Mouse (Mus musculus): ENCODE measurements around the gene Lin7a.

Lin7a gene

GRCm38 (mm10) chr10:107271321-107272130, at the start of gene Lin7a:
Lin7a (plus strand) TSS chr10:107271686.
- peak in 1 of 2 experiments; percentile 17 for DNase-seq (ENCODE audit: low spot score in 2 of 2)

DNA sequence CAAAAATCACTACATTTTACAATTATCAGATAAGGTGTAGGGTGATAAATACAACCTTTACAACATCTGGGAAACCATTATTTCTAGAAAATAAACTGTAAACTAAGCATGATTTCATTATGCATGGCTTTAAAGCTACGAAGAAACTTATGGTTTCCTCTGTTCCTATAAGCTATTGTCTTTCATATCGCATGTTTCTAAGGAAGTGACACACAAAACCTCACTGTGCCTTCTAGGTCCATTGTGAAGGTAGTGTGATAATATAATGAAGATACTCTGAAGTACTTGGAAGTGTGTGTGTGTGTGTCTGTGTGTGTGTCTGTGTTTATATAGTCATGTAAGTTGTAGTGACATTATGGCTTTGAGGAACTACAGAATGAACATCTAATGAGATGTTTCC, 49.8 kb upstream of the Lin7a start:
- no peak for DNase-seq (ENCODE audit: low spot score in 2 of 2)

- no peak for DNase-seq (ENCODE audit: low spot score in 2 of 2)
Measured at GRCm38 (mm10) chr10:107222406-107223185, 48.9 kb upstream of the Lin7a start.

DNA sequence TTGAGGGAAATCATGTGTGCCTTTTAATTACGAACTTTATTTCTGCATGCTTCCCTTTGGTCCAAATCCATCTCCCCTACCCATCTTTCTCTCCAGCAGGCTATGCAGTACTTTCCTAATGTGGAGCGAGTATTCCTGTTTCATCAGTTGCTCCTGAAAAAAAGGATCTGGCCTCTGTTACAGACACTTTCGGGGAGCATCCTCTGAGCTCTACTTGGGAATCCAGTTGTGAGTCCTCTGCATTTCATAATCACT, 48.4 kb upstream of the Lin7a start:
- no peak for DNase-seq (ENCODE audit: low spot score in 2 of 2)

- no peak for DNase-seq (ENCODE audit: low spot score in 2 of 2)
Measured at GRCm38 (mm10) chr10:107223821-107224220, 47.7 kb upstream of the Lin7a start.

DNA sequence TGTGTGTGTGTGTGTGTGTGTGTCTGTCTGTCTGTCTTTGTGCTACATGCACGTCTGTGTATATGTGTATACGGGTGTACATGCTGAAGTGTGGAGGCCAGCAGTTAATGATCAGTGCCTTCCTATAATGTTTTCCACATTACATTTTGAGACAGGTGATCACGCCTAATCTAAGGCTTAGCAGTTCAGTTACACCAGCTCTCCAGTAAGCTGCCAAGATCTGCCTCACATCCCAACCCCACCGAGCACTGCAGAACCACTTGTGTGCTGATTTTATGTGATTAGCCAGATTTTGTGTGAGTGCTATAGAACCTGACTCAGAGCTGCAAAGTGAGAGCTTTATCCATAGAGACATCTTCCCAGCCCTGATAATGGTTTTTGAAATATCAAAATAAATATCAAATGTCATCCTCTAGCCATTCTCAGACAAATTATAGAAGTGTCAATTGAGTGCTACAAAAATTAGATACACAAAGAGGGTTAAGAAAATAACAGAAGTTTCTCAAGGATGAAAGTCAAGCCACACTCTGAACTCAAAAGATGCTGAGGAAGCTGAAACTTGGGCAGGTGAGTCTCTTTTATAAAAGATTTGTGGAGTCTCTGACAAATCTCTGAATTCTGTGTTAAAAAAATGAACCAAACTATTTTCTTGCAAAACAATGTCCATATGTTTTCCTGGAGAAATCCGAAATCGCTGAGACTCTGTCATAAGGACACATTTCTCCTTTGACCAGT, 46.7 kb upstream of the Lin7a start:
- no peak for DNase-seq (ENCODE audit: low spot score in 2 of 2)

GRCm38 (mm10) chr10:107225331-107225835, 46.1 kb upstream of the Lin7a start:
- DNase-seq (ENCODE audit: low spot score in 2 of 2): no peak

DNA sequence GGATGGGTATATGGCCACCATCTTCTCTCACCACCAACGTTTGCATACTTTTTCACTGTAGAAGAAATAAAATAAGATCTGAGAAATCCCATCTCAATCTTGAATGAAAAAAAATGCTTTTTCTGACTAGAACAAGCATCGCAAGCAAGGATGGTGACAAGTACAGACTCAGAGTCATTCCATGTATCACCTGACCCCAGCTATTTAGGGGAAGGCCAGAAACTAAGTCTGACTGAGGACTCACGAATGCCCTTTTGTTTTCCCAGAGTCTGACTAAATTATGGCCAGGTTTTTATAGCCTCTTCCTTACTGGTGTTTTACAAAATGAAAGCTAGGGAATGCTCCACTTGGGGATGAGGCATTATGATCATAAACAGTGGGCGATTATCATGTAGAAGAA, 45.6 kb upstream of the Lin7a start:
- no peak for DNase-seq (ENCODE audit: low spot score in 2 of 2)

GRCm38 (mm10) chr10:107227901-107228300, 43.6 kb upstream of the Lin7a start:
- DNase-seq (ENCODE audit: low spot score in 2 of 2): no peak

DNA sequence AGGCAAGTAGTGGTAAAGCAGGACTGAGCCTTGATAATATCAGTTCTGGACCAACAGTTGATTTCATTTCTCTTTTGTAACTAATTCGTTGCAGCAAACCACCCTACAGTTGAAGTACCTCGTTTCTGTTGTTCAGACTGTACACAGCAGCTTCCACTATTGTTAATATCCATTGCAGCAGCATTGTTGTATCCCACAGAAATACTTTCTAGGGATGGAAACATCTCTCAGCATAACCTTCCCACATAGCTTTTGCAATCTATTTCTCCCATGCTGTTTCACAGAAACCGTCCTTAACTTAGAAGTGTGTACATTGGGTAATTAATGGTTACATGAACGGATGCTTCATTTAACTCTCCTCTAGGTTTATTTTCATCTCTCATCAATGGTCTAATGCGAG, 42.7 kb upstream of the Lin7a start:
- DNase-seq (ENCODE audit: low spot score in 2 of 2): no peak

- no peak for DNase-seq (ENCODE audit: low spot score in 2 of 2)
Measured at GRCm38 (mm10) chr10:107229416-107229815, 42.1 kb upstream of the Lin7a start.

DNA sequence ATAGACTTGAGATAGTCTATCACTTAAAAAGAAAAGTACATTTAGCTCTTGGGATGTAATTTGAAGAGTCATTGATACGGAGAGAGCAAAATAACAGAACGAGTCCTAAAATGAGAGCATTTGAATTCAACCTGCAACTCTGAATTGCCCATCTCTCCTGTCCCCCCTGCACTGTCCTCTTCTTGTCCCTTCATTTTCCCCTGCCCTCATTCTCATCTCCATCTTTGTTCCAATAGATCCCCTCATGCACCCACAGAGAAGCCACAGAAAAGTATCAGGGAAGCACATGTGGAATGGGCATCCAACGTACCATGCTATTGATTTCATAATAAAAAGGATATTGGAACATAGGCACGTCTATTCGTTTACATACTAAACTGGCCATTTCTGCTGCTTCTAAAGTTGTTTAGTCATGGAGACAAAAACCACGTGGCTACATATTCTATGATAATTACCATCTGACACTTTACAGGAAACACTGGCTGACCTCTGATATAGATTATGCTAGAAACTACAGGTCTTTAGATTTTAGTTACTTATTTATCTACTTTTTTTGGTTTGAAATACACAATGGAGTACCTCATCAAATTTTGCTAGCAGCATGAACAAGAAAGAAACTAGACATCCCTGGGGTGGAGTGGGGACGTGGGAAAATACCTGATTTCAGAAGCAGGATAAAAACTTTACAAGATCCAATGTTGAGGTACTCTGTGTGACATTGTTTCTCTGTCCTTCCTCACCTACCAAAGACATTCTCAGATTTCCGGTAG, 41.2 kb upstream of the Lin7a start:
- DNase-seq (ENCODE audit: low spot score in 2 of 2): no peak

DNA sequence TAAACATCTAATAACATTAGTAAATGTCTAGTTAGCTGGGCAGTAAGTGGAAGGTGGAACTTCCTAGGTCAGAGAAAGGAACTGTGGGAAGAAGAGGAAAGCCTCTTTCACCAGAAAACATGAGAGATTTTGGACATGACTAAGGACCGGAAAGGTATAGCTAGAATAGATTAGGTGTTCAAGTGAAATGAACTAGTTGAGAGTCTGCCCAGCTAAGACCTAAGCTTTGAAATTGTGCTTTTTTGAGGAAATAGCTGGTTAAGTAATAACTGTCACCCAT, 40.7 kb upstream of the Lin7a start:
- no peak for DNase-seq (ENCODE audit: low spot score in 2 of 2)

GRCm38 (mm10) chr10:107231421-107232010, 40.0 kb upstream of the Lin7a start:
- DNase-seq (ENCODE audit: low spot score in 2 of 2): no peak

- no peak for DNase-seq (ENCODE audit: low spot score in 2 of 2)
Measured at GRCm38 (mm10) chr10:107232491-107233110, 38.9 kb upstream of the Lin7a start.

DNA sequence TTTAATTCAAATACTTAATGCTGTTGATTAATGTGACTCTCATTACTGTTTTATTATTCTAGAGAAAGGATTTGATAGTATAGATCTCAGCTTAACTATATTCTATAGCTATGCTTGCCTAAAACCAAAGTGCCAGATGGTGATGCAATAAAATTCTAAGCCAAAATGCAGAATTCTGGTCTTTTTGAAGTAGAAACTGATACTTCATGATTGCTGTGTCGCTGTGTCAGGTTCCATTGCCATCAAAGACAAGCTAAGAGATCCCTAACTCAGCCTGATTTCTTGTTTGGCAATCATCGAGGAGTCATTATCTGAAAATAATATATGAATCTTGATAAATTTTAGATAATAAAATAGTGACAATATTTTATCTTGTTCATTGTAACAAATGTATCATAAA, 38.3 kb upstream of the Lin7a start:
- no peak for DNase-seq (ENCODE audit: low spot score in 2 of 2)

DNA sequence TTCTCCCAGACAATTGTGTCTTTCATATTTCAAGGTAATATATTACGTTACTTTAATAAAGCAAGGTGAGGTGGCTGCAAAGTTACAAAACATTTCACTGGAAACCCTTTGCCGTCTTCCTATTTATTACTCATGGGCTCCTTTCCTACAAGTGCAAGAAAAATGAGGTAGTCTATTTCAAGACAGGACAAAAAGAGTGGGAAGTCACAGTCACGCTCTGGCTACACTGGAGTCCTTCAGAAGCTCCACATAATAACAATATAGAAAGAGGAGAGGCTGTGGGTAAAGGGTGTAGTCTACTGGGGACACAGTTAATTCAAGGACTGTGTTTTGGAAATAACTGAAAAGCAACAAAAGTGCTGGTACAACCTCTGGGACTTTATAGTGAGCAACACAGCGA, 37.7 kb upstream of the Lin7a start:
- DNase-seq (ENCODE audit: low spot score in 2 of 2): no peak

DNA sequence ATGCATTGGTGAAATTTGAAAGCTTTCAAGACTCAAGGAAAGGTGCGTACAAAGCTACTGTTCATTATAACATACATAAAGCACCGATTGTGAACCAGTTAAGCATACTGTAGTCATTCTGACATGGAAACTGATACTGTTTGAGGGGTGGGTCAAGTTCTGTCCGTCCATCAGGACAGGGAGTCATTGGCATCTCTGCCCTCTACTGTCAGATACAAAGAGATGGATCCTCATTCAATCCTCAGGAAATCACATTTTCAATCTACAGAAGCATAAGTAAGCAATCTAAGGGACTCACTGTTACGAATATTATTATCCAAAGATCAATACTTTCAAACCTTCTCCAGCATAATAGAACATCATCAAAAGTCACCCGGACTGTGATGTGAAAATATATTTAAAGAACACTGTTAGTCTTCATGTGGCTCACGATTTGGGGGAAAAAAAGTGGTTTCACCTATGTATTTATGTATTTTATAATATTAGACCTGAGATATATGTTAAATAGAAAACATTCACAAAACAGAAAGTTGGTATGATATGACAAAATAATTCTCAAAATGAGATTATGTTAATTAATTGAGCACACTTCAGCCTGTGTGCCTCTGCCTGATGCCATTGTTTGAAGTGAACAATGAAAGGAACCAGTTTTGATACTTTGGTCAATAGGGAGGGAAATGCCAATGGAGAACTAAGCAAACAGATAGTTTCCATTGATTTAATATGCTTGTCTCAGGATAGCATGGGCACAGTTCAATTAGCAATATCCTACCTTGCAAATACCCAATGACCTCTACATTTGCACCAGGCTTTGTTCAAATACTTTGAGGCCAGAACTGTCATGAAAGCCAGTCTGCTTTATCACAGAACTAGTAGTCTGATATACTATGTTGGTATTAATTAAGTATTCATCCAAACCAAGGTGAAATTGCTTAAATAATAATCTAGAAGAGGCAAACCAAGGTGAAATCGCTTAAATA, 36.8 kb upstream of the Lin7a start:
- DNase-seq (ENCODE audit: low spot score in 2 of 2): no peak

- DNase-seq (ENCODE audit: low spot score in 2 of 2): no peak
Measured at GRCm38 (mm10) chr10:107235496-107235895, 36.0 kb upstream of the Lin7a start.

DNA sequence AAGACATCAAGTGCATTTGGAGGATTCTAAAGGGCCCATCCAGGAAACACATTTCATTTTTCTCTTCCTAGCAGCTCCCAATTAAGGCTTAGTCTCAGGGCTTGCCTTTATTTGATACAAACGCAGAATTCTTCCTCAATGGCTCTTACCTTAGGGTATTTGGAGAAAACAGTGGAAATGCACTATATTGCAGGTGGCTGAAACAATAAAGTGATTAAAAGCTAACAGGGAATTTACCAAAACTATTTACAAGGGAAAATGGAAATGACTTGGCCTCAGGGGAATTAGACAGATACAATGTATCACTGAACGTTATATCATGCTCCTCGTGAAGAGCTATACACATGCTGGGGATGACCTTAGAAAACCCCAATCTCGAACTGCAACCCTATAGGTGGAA, 35.3 kb upstream of the Lin7a start:
- DNase-seq (ENCODE audit: low spot score in 2 of 2): no peak

Data from urinary bladder, postnatal 4 days (tissue).